8 mouse cellular contexts compared by ENCODE assay signal in genomic region chr1:126931754-126932153, GRCm38 (mm10).
A peak's percentile ranks its signal among the peaks of the same experiment; 100 is the strongest.
DNase-seq lines count a peak whose midpoint lies in the region; ATAC-seq and TF ChIP-seq lines count a peak whose summit lies in the region.

No protein-coding gene starts in this region.

- peak; percentile 91; the same call in 1 of the 2 replicates for TF ChIP-seq CTCF in small intestine, adult 2 months (IDR thresholded peaks at IDR 0.05; ENCODE audit: extremely low read depth, insufficient read length, insufficient replicate concordance, low read depth, low read length)

- H3K27ac ChIP-seq in intestine, embryonic 16.5 days (ENCODE audit: low read length), result no peak overlapping the region
- no peak overlapping the region for H3K27ac ChIP-seq in midbrain, embryonic 11.5 days (ENCODE audit: low read depth, low read length)
- no peak overlapping the region for H3K27ac ChIP-seq in small intestine, adult 2 months (ENCODE audit: insufficient read depth, low read depth, low read length)

- H3K36me3 ChIP-seq in intestine, embryonic 16.5 days (ENCODE audit: control insufficient read depth, insufficient read depth, low read length), result no peaks in the 10 kb centered on the region
- H3K36me3 ChIP-seq in midbrain, embryonic 11.5 days (ENCODE audit: control insufficient read depth, insufficient read depth, low read length), result no peaks in the 10 kb centered on the region
- H3K36me3 ChIP-seq in small intestine, adult 2 months (ENCODE audit: control insufficient read depth, insufficient read depth, low read length), result no peaks in the 10 kb centered on the region

- H3K27me3 ChIP-seq in intestine, embryonic 16.5 days (replicated peaks; ENCODE audit: control insufficient read depth, insufficient read depth, low read length), result no peaks in the 10 kb centered on the region
- H3K27me3 ChIP-seq in midbrain, embryonic 11.5 days (ENCODE audit: control insufficient read depth, insufficient read depth, low read length), result no peaks in the 10 kb centered on the region
- H3K27me3 ChIP-seq in small intestine, adult 2 months (ENCODE audit: control insufficient read depth, insufficient read depth, low read length), result no peaks in the 10 kb centered on the region

- no peaks in the 10 kb centered on the region for H3K4me1 ChIP-seq in intestine, embryonic 16.5 days (ENCODE audit: control insufficient read depth, insufficient read depth, low read length)
- peaks cover 10% of the 10 kb centered on the region for H3K4me1 ChIP-seq in midbrain, embryonic 11.5 days (ENCODE audit: control insufficient read depth, insufficient read depth, low read length)
- H3K4me1 ChIP-seq in small intestine, adult 2 months (ENCODE audit: control insufficient read depth, insufficient read depth, insufficient read length, low read length), result no peaks in the 10 kb centered on the region

- TF ChIP-seq POLR2A in small intestine, adult 2 months (IDR thresholded peaks at IDR 0.05; ENCODE audit: low read depth, low read length), result no peak

- H3K4me3 ChIP-seq in intestine, embryonic 16.5 days (ENCODE audit: low read length), result no peak overlapping the region
- no peak overlapping the region for H3K4me3 ChIP-seq in midbrain, embryonic 11.5 days (ENCODE audit: low read depth, low read length)
- H3K4me3 ChIP-seq in small intestine, adult 2 months (ENCODE audit: low read depth, low read length), result no peak overlapping the region

- no peak overlapping the region for H3K9ac ChIP-seq in intestine, embryonic 16.5 days (ENCODE audit: low read depth, low read length)
- no peak overlapping the region for H3K9ac ChIP-seq in midbrain, embryonic 11.5 days (ENCODE audit: low read length)

- 1% methylated on average over 6 of the region's 6 CpGs for WGBS in intestine, embryonic 16.5 days
- 3% methylated on average over 6 of the region's 6 CpGs for WGBS in midbrain, embryonic 11.5 days
- 4% methylated on average over 6 of the region's 6 CpGs for WGBS in small intestine, adult 2 months

- ATAC-seq in intestine, embryonic 16.5 days, result peak; percentile 38; the same call in 1 of the 2 replicates
- peak; percentile 49 for ATAC-seq in midbrain, embryonic 11.5 days (ENCODE audit: low FRiP score)
- no peak for ATAC-seq in activated CD4-positive, CD25-positive, alpha-beta regulatory T cell, adult 4 months

- no peak overlapping the region for H3K4me2 ChIP-seq in intestine, embryonic 16.5 days (ENCODE audit: low read depth, low read length)
- H3K4me2 ChIP-seq in midbrain, embryonic 11.5 days, result no peak overlapping the region

- peak; percentile 78 to 79 for DNase-seq in adrenal gland, adult 18-20 months (ENCODE audit: low spot score in 2 of 2)
- peak; percentile 89 to 91 for DNase-seq in cerebellum, postnatal 4 days (ENCODE audit: low spot score in 2 of 2)
- peak; percentile 77 for DNase-seq in gastrocnemius, postnatal 10 days
- peak; percentile 48 to 95 for DNase-seq in left cerebral cortex, adult 9 months (ENCODE audit: low spot score in 2 of 2)
- DNase-seq in midbrain, embryonic 11.5 days (ENCODE audit: low spot score, missing footprints), result peak; percentile 98

- no peaks in the 10 kb centered on the region for H3K9me3 ChIP-seq in intestine, embryonic 16.5 days (ENCODE audit: control insufficient read depth, low read length)
- H3K9me3 ChIP-seq in midbrain, embryonic 11.5 days (ENCODE audit: control insufficient read depth, low read length), result no peaks in the 10 kb centered on the region
